Mouse (Mus musculus): ENCODE data around the gene Olfr221. TPM values are rescaled to one million over a fixed set of nuclear protein-coding genes. Genes with fewer than 3 reads are reported as not detected.

Gene Olfr221
- polyA plus RNA-seq, 1 experiment = not detected

GRCm38 (mm10) chr14:52045966-52046565 is 3.8 kb upstream of the Olfr221 start:
- no peaks in the 10 kb centered on the region for H3K27me3 ChIP-seq (replicated peaks; ENCODE audit: control insufficient read depth, insufficient read depth, low read length)
- no peak for TF ChIP-seq POLR2A (IDR thresholded peaks at IDR 0.05; ENCODE audit: low read depth, low read length)
- no peak for TF ChIP-seq CTCF (conservative IDR thresholded peaks at IDR 0.05; ENCODE audit: insufficient read depth, insufficient read length, low read depth, low read length)

GRCm38 (mm10) chr14:52044901-52045678 is 2.8 kb upstream of the Olfr221 start:
- no peak overlapping the region for H3K27ac ChIP-seq (ENCODE audit: insufficient read depth, low read depth, low read length)
- TF ChIP-seq CTCF (conservative IDR thresholded peaks at IDR 0.05; ENCODE audit: insufficient read depth, insufficient read length, low read depth, low read length) (peak; percentile 41; the same call in 1 of the 2 replicates), POLR2A (IDR thresholded peaks at IDR 0.05; ENCODE audit: low read depth, low read length) (no peak)
- H3K4me1 ChIP-seq (ENCODE audit: control insufficient read depth, insufficient read depth, low read length) = no peaks in the 10 kb centered on the region
- no peak overlapping the region for H3K4me3 ChIP-seq (ENCODE audit: insufficient read depth, low read depth, low read length)
- H3K27me3 ChIP-seq (replicated peaks; ENCODE audit: control insufficient read depth, insufficient read depth, low read length) = no peaks in the 10 kb centered on the region
- no peaks in the 10 kb centered on the region for H3K36me3 ChIP-seq (ENCODE audit: control insufficient read depth, insufficient read depth, low read length)
- no peak for DNase-seq
- WGBS = 16% methylated on average over 8 of the region's 8 CpGs

More at GRCm38 (mm10) chr14:52045966-52046565, 3.8 kb upstream of the Olfr221 start:
- Histone ChIP-seq H3K4me3 (ENCODE audit: insufficient read depth, low read depth, low read length) (no peak overlapping the region), H3K27ac (ENCODE audit: insufficient read depth, low read depth, low read length) (no peak overlapping the region), H3K4me1 (ENCODE audit: control insufficient read depth, insufficient read depth, low read length) (no peaks in the 10 kb centered on the region), H3K36me3 (ENCODE audit: control insufficient read depth, insufficient read depth, low read length) (no peaks in the 10 kb centered on the region)
- 83% methylated on average over 9 of the region's 9 CpGs for WGBS
- DNase-seq = no peak

GRCm38 (mm10) chr14:52043446-52043845 is 1.2 kb upstream of the Olfr221 start:
- H3K4me1 ChIP-seq (ENCODE audit: control insufficient read depth, insufficient read depth, low read length) = no peaks in the 10 kb centered on the region
- no peaks in the 10 kb centered on the region for H3K36me3 ChIP-seq (ENCODE audit: control insufficient read depth, insufficient read depth, low read length)
- 68% methylated on average over 6 of the region's 6 CpGs for WGBS
- DNase-seq = peak; percentile 25
- no peaks in the 10 kb centered on the region for H3K27me3 ChIP-seq (replicated peaks; ENCODE audit: control insufficient read depth, insufficient read depth, low read length)
- TF ChIP-seq CTCF (conservative IDR thresholded peaks at IDR 0.05; ENCODE audit: insufficient read depth, insufficient read length, low read depth, low read length) = no peak
- TF ChIP-seq POLR2A (IDR thresholded peaks at IDR 0.05; ENCODE audit: low read depth, low read length) = no peak
- H3K4me3 ChIP-seq (ENCODE audit: insufficient read depth, low read depth, low read length) = no peak overlapping the region
- no peak overlapping the region for H3K27ac ChIP-seq (ENCODE audit: insufficient read depth, low read depth, low read length)

- Histone ChIP-seq H3K27ac (ENCODE audit: insufficient read depth, low read depth, low read length) (no peak overlapping the region), H3K36me3 (ENCODE audit: control insufficient read depth, insufficient read depth, low read length) (no peaks in the 10 kb centered on the region), H3K4me1 (ENCODE audit: control insufficient read depth, insufficient read depth, low read length) (no peaks in the 10 kb centered on the region), H3K27me3 (replicated peaks; ENCODE audit: control insufficient read depth, insufficient read depth, low read length) (no peaks in the 10 kb centered on the region; the same call in 1 of the 2 replicates), H3K4me3 (ENCODE audit: insufficient read depth, low read depth, low read length) (no peak overlapping the region)
- DNase-seq = no peak
- no peak for TF ChIP-seq POLR2A (IDR thresholded peaks at IDR 0.05; ENCODE audit: low read depth, low read length)
- no peak for TF ChIP-seq CTCF (conservative IDR thresholded peaks at IDR 0.05; ENCODE audit: insufficient read depth, insufficient read length, low read depth, low read length)
- 89% methylated on average over 5 of the region's 5 CpGs for WGBS
These were observed 2.9 kb downstream of the Olfr221 start for GRCm38 (mm10) chr14:52039332-52039731.

- WGBS = 90% methylated on average over 6 of the region's 6 CpGs
These were observed 6.3 kb downstream of the Olfr221 start for GRCm38 (mm10) chr14:52035926-52036325.

GRCm38 (mm10) chr14:52026342-52026741 is 15.9 kb downstream of the Olfr221 start:
- H3K27ac ChIP-seq (ENCODE audit: insufficient read depth, low read depth, low read length) = no peak overlapping the region
- H3K4me3 ChIP-seq (ENCODE audit: insufficient read depth, low read depth, low read length) = no peak overlapping the region
- no peak for DNase-seq
- 79% methylated on average over 4 of the region's 4 CpGs for WGBS
- H3K36me3 ChIP-seq (ENCODE audit: control insufficient read depth, insufficient read depth, low read length) = no peaks in the 10 kb centered on the region
- TF ChIP-seq CTCF (conservative IDR thresholded peaks at IDR 0.05; ENCODE audit: insufficient read depth, insufficient read length, low read depth, low read length) (no peak), POLR2A (IDR thresholded peaks at IDR 0.05; ENCODE audit: low read depth, low read length) (no peak)
- no peaks in the 10 kb centered on the region for H3K27me3 ChIP-seq (replicated peaks; ENCODE audit: control insufficient read depth, insufficient read depth, low read length)
- peaks cover 9% of the 10 kb centered on the region; the same call in 1 of the 2 replicates for H3K4me1 ChIP-seq (ENCODE audit: control insufficient read depth, insufficient read depth, low read length)

More at GRCm38 (mm10) chr14:52035926-52036325, 6.3 kb downstream of the Olfr221 start:
- H3K27ac ChIP-seq (ENCODE audit: insufficient read depth, low read depth, low read length) = no peak overlapping the region
- no peaks in the 10 kb centered on the region for H3K4me1 ChIP-seq (ENCODE audit: control insufficient read depth, insufficient read depth, low read length)
- no peak for DNase-seq
- no peak for TF ChIP-seq CTCF (conservative IDR thresholded peaks at IDR 0.05; ENCODE audit: insufficient read depth, insufficient read length, low read depth, low read length)
- TF ChIP-seq POLR2A (IDR thresholded peaks at IDR 0.05; ENCODE audit: low read depth, low read length) = no peak
- no peak overlapping the region for H3K4me3 ChIP-seq (ENCODE audit: insufficient read depth, low read depth, low read length)
- H3K36me3 ChIP-seq (ENCODE audit: control insufficient read depth, insufficient read depth, low read length) = no peaks in the 10 kb centered on the region
- no peaks in the 10 kb centered on the region; the same call in 1 of the 2 replicates for H3K27me3 ChIP-seq (replicated peaks; ENCODE audit: control insufficient read depth, insufficient read depth, low read length)

- peaks cover 13% of the 10 kb centered on the region; the same call in 1 of the 2 replicates for H3K4me1 ChIP-seq (ENCODE audit: control insufficient read depth, insufficient read depth, low read length)
- no peak for DNase-seq
- H3K4me3 ChIP-seq (ENCODE audit: insufficient read depth, low read depth, low read length) = no peak overlapping the region
- no peak for TF ChIP-seq POLR2A (IDR thresholded peaks at IDR 0.05; ENCODE audit: low read depth, low read length)
- TF ChIP-seq CTCF (conservative IDR thresholded peaks at IDR 0.05; ENCODE audit: insufficient read depth, insufficient read length, low read depth, low read length) = no peak
- H3K27me3 ChIP-seq (replicated peaks; ENCODE audit: control insufficient read depth, insufficient read depth, low read length) = no peaks in the 10 kb centered on the region
- H3K36me3 ChIP-seq (ENCODE audit: control insufficient read depth, insufficient read depth, low read length) = no peaks in the 10 kb centered on the region
- WGBS = 80% methylated on average over 2 of the region's 2 CpGs
- H3K27ac ChIP-seq (ENCODE audit: insufficient read depth, low read depth, low read length) = no peak overlapping the region
These were observed 18.1 kb downstream of the Olfr221 start for GRCm38 (mm10) chr14:52024133-52024532.

All from kidney, adult 2 months (tissue).